In the genomic region with DNA sequence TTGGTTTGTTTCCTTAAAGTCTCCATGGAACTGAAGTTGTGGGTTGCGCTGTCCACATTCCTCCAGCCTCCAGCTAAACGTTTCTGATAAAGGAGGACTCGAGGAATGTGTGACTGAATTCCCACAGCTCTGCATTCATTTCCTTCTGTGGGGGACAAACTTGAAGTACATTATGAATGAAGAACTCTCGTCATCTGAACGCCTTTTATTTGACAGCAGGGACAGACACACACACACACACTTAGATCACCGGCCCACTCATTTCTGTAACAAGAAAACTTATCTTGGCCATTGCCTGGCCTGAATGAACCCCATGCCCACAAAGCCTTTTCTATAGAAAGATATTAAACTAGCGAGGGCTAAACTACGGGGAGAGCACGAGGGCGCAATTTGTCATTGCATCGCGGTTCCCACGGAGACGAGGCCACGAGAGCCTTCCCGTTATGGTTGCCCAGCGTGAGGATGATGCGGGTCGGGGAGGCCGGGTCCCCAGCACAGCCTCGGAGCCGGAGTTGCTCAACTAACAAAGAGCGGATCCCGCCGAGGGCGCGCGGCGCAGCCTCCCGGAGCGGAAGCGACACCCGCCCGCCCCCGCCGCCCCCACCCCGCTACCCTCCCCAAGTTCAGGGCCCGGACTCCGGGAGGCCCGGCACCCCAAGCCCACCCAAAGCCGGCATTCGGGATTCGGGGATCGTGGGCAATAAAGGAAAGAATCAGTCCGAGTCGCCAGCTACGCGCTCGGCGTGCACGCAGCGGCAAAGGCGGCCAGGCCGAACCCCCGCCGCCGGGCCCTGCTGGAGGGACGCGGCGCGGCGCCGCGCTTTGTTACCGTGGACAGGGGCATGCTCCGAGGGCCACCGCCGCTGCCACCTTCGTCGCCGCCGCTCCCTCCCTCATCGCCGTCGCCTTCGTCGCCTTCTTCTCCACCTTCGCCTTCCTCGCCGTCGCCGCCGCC, we compare ENCODE assay signal across 8 mouse cellular contexts. TPM values are rescaled to one million over a fixed set of nuclear protein-coding genes. Genes with fewer than 3 reads are reported as not detected.
A peak's percentile ranks its signal among the peaks of the same experiment; 100 is the strongest.
DNase-seq lines count a peak whose midpoint lies in the region; ATAC-seq and TF ChIP-seq lines count a peak whose summit lies in the region.

No protein-coding gene starts in this region.

- H3K9ac ChIP-seq in intestine, embryonic 15.5 days: peak overlapping the region; percentile 88
- H3K9ac ChIP-seq in liver, embryonic 14.5 days (replicated peaks): peak overlapping the region; percentile 90
- H3K9ac ChIP-seq in stomach, postnatal 0 days (ENCODE audit: low read length): peak overlapping the region; percentile 91

- ATAC-seq in intestine, embryonic 15.5 days: 0 out of 2 replicates have a peak, but pooled peaks have one; percentile 13
- ATAC-seq in liver, embryonic 14.5 days (ENCODE audit: insufficient read depth): no peak; the same call in 1 of the 2 replicates
- ATAC-seq in stomach, postnatal 0 days (ENCODE audit: low FRiP score, low TSS enrichment): no peak

- WGBS in intestine, embryonic 15.5 days: under 1% methylated on average over 83 of the region's 83 CpGs
- WGBS in liver, embryonic 14.5 days (ENCODE audit: insufficient replicate concordance): under 1% methylated on average over 74 of the region's 83 CpGs
- under 1% methylated on average over 75 of the region's 83 CpGs for WGBS in stomach, postnatal 0 days

- peak overlapping the region; percentile 67 for H3K4me2 ChIP-seq in intestine, embryonic 15.5 days (replicated peaks)
- peak overlapping the region; percentile 71 for H3K4me2 ChIP-seq in liver, embryonic 14.5 days (ENCODE audit: low read depth)
- H3K4me2 ChIP-seq in stomach, postnatal 0 days (replicated peaks; ENCODE audit: low read depth): peak overlapping the region; percentile 63

- no peak for TF ChIP-seq EP300 in liver, embryonic 14.5 days (IDR thresholded peaks at IDR 0.05; ENCODE audit: low read depth)
- TF ChIP-seq EP300 in stomach, postnatal 0 days (optimal IDR thresholded peaks at IDR 0.05): no peak

- peak overlapping the region; percentile 78 for H3K4me3 ChIP-seq in intestine, embryonic 15.5 days (replicated peaks)
- H3K4me3 ChIP-seq in liver, embryonic 14.5 days (ENCODE audit: insufficient read depth in 1 of 2, low read depth in 2 of 2, low read length in 2 of 2): peak overlapping the region; percentile 78 to 83
- peak overlapping the region; percentile 94 for H3K4me3 ChIP-seq in stomach, postnatal 0 days (ENCODE audit: low read depth, low read length)

- no peak for TF ChIP-seq CTCF in liver, embryonic 14.5 days (IDR thresholded peaks at IDR 0.05; ENCODE audit: low read depth)
- no peak for TF ChIP-seq CTCF in stomach, postnatal 0 days (IDR thresholded peaks at IDR 0.05; ENCODE audit: low read depth)

- peak; percentile 20 to 39 for DNase-seq in urinary bladder, adult 18-20 months (ENCODE audit: low spot score in 2 of 2)
- no peak for DNase-seq in urinary bladder, postnatal 10 days (ENCODE audit: low spot score)
- peak; percentile 28 to 42 for DNase-seq in cerebellum, postnatal 4 days (ENCODE audit: low spot score in 2 of 2)
- DNase-seq in gastrocnemius, postnatal 4 days (ENCODE audit: low spot score in 2 of 2): peak; percentile 54 to 59
- peak in 1 of 3 experiments; percentile 32 for DNase-seq in liver, embryonic 14.5 days (ENCODE audit: low read depth in 3 of 3, low spot score in 3 of 3)
- DNase-seq in neural tube, embryonic 10.5 days (ENCODE audit: extremely low spot score, low spot score): peak; percentile 74
- peak; percentile 55 for DNase-seq in stomach, postnatal 0 days (ENCODE audit: low spot score)

- no peaks in the 10 kb centered on the region for H3K36me3 ChIP-seq in intestine, embryonic 15.5 days
- H3K36me3 ChIP-seq in liver, embryonic 14.5 days (replicated peaks; ENCODE audit: control insufficient read depth, insufficient read depth, low read depth): no peaks in the 10 kb centered on the region
- H3K36me3 ChIP-seq in stomach, postnatal 0 days (ENCODE audit: control insufficient read depth, insufficient read depth, low read length): no peaks in the 10 kb centered on the region

- no peaks in the 10 kb centered on the region for H3K9me3 ChIP-seq in intestine, embryonic 15.5 days
- no peaks in the 10 kb centered on the region for H3K9me3 ChIP-seq in liver, embryonic 14.5 days (ENCODE audit: control insufficient read depth, low read length)
- H3K9me3 ChIP-seq in stomach, postnatal 0 days (ENCODE audit: control insufficient read depth, low read length): no peaks in the 10 kb centered on the region

- H3K27me3 ChIP-seq in intestine, embryonic 15.5 days (replicated peaks): no peaks in the 10 kb centered on the region
- no peaks in the 10 kb centered on the region; the same call in 1 of the 2 replicates for H3K27me3 ChIP-seq in liver, embryonic 14.5 days (ENCODE audit: control insufficient read depth, insufficient read depth, low read length)
- no peaks in the 10 kb centered on the region for H3K27me3 ChIP-seq in stomach, postnatal 0 days (ENCODE audit: control insufficient read depth, insufficient read depth, low read length)

- peaks cover 2% of the 10 kb centered on the region; the same call in 1 of the 2 replicates for H3K4me1 ChIP-seq in intestine, embryonic 15.5 days (replicated peaks)
- H3K4me1 ChIP-seq in liver, embryonic 14.5 days (replicated peaks; ENCODE audit: control insufficient read depth in 2 of 2, insufficient read depth in 2 of 2, low read length in 1 of 2): peaks cover 14 to 22% of the 10 kb centered on the region in 2 experiments
- H3K4me1 ChIP-seq in stomach, postnatal 0 days (replicated peaks; ENCODE audit: control insufficient read depth, insufficient read depth): no peaks in the 10 kb centered on the region

- H3K27ac ChIP-seq in intestine, embryonic 15.5 days: peak overlapping the region; percentile 100
- peak overlapping the region; percentile 87 for H3K27ac ChIP-seq in liver, embryonic 14.5 days
- H3K27ac ChIP-seq in stomach, postnatal 0 days (replicated peaks): peak overlapping the region; percentile 99

RNA-seq across cellular contexts. Expression of a gene that starts 1.0 kb away (rescaled TPM):
- 10 to 100 TPM; 34.4 to 38.8 TPM for total RNA-seq in gastrocnemius, postnatal 4 days (2021)
- polyA plus RNA-seq in intestine, embryonic 15.5 days (2015; fragmentation: Nextera tagmentation; extraction: Ambion mirVana): 50.0 and 56.5 TPM in 2 replicates
- polyA plus RNA-seq in liver, embryonic 14.5 days (2012; rRNA removed): 16.2 and 23.5 TPM in 2 replicates
- 23.1 and 23.9 TPM in 2 replicates for polyA plus RNA-seq in liver, embryonic 14.5 days (2014; fragmentation: Nextera tagmentation; extraction: Ambion mirVana)
- polyA plus RNA-seq in stomach, postnatal 0 days (2015; fragmentation: Nextera tagmentation; extraction: Ambion mirVana): 18.3 and 20.9 TPM in 2 replicates
